Mouse (Mus musculus): Measurements from ENCODE around the gene Sesn1.

DNA sequence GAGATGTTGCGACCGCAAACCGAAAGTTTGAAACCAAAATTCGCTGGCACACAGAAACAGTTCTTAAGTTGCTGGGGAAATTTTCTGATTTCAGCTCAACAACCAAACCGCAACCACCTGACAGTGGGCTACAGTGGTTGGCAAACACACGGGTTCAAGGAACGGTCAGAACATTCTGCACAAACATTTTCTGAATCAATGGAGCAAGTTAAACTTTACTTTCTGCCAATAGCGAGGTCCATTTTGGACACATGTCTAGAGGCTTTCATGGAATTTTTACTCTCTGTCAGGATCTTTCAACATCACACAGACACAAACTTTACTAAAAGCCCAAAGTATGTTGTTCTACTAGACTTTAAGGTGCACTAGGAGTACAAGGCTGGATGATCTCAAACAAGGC, 6.3 kb upstream of the Sesn1 start:
- TF ChIP-seq CTCF (IDR thresholded peaks at IDR 0.05; ENCODE audit: low read depth, low read length) (no peak), TAL1 (conservative IDR thresholded peaks at IDR 0.05; ENCODE audit: low read depth, low read length) (no peak), POLR2AphosphoS5 (IDR thresholded peaks at IDR 0.05; ENCODE audit: insufficient replicate concordance, low read depth, low read length) (no peak)

All from G1E (cell line).